Mouse (Mus musculus): ENCODE measurements at regions not wholly inside any gene's neighbourhood (a gene's known extent, or its start where the extent isn't known, plus 50 kb on each side); places are given as distances from the start of the nearest gene placed in this dataset.
A peak's percentile ranks its signal among the peaks of the same experiment; 100 is the strongest.

DNA sequence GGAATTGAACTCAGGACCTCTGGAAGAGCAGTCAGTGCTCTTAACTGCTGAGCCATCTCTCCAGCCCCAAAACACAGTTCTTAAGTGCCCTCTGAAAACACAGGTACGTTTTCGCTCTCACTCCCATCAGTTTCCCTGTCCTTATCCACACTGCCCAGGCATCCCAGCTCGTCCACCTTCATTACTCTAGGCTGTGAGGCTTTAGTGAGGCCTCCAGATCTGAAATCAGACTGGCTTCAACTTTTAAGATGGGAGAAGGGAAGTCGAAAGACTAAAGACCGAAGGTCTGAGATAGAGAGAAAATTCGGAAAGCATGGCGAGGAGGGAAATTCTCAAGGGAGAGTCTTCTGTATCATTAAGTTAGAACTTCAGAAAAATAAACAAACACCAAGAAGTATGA lies 54.8 kb upstream of the Tet2 start:
- Histone ChIP-seq H3K36me3 (replicated peaks; ENCODE audit: insufficient read depth, low read length) (no peaks in the 10 kb centered on the region), H3K4me2 (ENCODE audit: low read depth, low read length) (no peak overlapping the region), H3K9me3 (ENCODE audit: low read length) (no peaks in the 10 kb centered on the region), H3K4me1 (ENCODE audit: insufficient read depth) (no peaks in the 10 kb centered on the region), H3K27me3 (ENCODE audit: insufficient read depth, low read length) (no peaks in the 10 kb centered on the region), H3K27ac (ENCODE audit: low read depth) (no peak overlapping the region), H3K4me3 (ENCODE audit: low read depth, low read length) (no peak overlapping the region), H3K9ac (replicated peaks) (no peak overlapping the region)
- no peak for ATAC-seq
- no peak for DNase-seq
- TF ChIP-seq CTCF (IDR thresholded peaks at IDR 0.05; ENCODE audit: low read depth): no peak
- no peak for TF ChIP-seq EP300 (IDR thresholded peaks at IDR 0.05; ENCODE audit: low read depth)
- 86% methylated on average over 7 of the region's 7 CpGs for WGBS (ENCODE audit: insufficient replicate concordance)

DNA sequence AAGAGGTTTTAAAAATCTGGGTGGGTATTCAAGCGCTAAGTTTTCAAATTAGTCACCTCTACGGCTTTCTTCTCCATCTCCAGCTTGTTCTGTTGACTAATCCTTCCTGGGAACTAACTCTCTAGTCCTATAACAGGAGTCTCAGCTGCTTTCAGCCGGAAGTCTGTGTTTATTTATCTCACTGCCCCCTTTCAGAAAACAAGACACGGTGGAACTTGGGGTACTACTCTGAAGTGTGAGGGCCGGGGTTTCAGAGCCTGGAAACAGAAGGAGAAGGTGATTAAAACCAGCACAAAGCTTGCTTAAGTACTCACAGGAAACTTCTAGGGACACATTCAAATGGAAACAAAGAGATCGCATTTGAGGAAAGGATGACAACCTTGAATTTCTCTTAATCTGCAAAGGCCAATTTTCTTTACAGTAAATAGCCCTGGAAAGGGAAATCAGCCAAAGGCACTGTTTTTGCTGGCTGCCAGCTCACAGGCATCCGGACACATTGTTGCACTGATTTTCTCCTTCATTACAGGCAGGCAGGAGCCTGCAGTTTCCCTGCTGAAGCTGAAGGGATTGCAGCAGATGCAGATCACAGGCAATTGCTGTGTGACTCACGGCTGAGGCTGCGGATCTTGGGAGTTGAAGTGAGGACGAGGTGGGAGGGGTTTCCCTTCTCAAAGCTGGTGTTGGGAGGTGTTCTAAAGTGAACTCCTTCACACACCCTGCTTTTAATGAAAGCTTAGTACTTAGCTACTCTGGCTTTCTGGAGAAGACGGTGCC lies 55.7 kb upstream of the Tet2 start:
- Histone ChIP-seq H3K4me2 (ENCODE audit: low read depth, low read length) (no peak overlapping the region), H3K27ac (ENCODE audit: low read depth) (no peak overlapping the region), H3K9ac (replicated peaks) (no peak overlapping the region), H3K36me3 (replicated peaks; ENCODE audit: insufficient read depth, low read length) (no peaks in the 10 kb centered on the region), H3K4me1 (ENCODE audit: insufficient read depth) (no peaks in the 10 kb centered on the region), H3K9me3 (ENCODE audit: low read length) (no peaks in the 10 kb centered on the region), H3K4me3 (ENCODE audit: low read depth, low read length) (no peak overlapping the region), H3K27me3 (ENCODE audit: insufficient read depth, low read length) (no peaks in the 10 kb centered on the region)
- 37% methylated on average over 11 of the region's 11 CpGs for WGBS (ENCODE audit: insufficient replicate concordance)
- DNase-seq (peak; percentile 15), ATAC-seq (peak; percentile 60)
- no peak for TF ChIP-seq EP300 (IDR thresholded peaks at IDR 0.05; ENCODE audit: low read depth)
- no peak for TF ChIP-seq CTCF (IDR thresholded peaks at IDR 0.05; ENCODE audit: low read depth)

DNA sequence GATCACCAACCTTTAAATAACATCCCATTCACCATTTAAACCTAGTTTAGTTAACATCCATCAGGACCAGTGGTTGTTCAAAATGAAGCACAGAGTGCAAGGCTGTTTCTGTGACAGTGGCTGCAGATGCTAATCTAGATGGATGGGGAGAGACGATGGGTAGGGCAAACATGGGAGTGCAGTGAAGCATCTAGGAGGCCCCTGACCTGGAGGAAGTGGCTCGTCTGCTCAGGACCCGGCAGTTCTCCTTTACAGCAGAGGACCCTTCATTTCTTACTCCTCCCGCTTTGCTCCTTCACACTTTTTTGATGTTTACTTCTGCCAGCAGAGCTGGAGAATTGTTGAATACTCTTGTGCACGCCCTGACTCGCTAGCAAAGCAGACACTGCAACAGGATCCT lies 60.5 kb upstream of the Tet2 start:
- no peak overlapping the region for H3K4me3 ChIP-seq (ENCODE audit: low read depth, low read length)
- no peak for ATAC-seq
- no peak overlapping the region for H3K27ac ChIP-seq (ENCODE audit: low read depth)
- WGBS (ENCODE audit: insufficient replicate concordance): 63% methylated on average over 6 of the region's 6 CpGs
- H3K27me3 ChIP-seq (ENCODE audit: insufficient read depth, low read length): no peaks in the 10 kb centered on the region
- H3K9ac ChIP-seq (replicated peaks): no peak overlapping the region
- H3K36me3 ChIP-seq (replicated peaks; ENCODE audit: insufficient read depth, low read length): no peaks in the 10 kb centered on the region
- DNase-seq: no peak
- H3K4me1 ChIP-seq (ENCODE audit: insufficient read depth): no peaks in the 10 kb centered on the region
- no peak for TF ChIP-seq EP300 (IDR thresholded peaks at IDR 0.05; ENCODE audit: low read depth)
- TF ChIP-seq CTCF (IDR thresholded peaks at IDR 0.05; ENCODE audit: low read depth): no peak
- no peak overlapping the region for H3K4me2 ChIP-seq (ENCODE audit: low read depth, low read length)
- no peaks in the 10 kb centered on the region for H3K9me3 ChIP-seq (ENCODE audit: low read length)

DNA sequence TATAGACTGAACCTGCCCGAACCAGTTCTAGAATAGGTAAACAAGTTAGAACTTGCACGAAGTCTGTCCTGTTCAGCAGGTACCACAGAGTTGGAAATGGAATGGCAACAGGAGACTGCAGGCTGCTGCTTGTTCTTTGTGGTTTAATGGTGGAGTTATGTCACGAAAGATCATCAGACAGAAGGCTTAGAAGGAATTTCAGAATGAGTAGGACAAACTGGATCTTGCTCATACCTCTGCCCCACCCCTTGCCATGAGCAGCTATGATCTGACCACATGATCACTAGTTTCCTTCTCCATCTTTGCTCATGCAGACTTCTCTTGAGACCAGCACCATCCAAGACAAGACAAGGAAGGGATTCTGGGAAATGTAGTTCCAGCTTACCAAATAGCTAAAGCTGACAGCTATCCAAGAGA lies 63.9 kb upstream of the Tet2 start:
- TF ChIP-seq CTCF (IDR thresholded peaks at IDR 0.05; ENCODE audit: low read depth): no peak
- TF ChIP-seq EP300 (IDR thresholded peaks at IDR 0.05; ENCODE audit: low read depth): no peak
- no peak overlapping the region for H3K9ac ChIP-seq (replicated peaks)
- H3K36me3 ChIP-seq (replicated peaks; ENCODE audit: insufficient read depth, low read length): no peaks in the 10 kb centered on the region
- H3K4me2 ChIP-seq (ENCODE audit: low read depth, low read length): no peak overlapping the region
- no peaks in the 10 kb centered on the region for H3K4me1 ChIP-seq (ENCODE audit: insufficient read depth)
- H3K27ac ChIP-seq (ENCODE audit: low read depth): no peak overlapping the region
- no peaks in the 10 kb centered on the region for H3K27me3 ChIP-seq (ENCODE audit: insufficient read depth, low read length)
- DNase-seq (no peak), ATAC-seq (no peak)
- no peaks in the 10 kb centered on the region for H3K9me3 ChIP-seq (ENCODE audit: low read length)
- H3K4me3 ChIP-seq (ENCODE audit: low read depth, low read length): no peak overlapping the region
- WGBS (ENCODE audit: insufficient replicate concordance): 84% methylated on average over 3 of the region's 3 CpGs

DNA sequence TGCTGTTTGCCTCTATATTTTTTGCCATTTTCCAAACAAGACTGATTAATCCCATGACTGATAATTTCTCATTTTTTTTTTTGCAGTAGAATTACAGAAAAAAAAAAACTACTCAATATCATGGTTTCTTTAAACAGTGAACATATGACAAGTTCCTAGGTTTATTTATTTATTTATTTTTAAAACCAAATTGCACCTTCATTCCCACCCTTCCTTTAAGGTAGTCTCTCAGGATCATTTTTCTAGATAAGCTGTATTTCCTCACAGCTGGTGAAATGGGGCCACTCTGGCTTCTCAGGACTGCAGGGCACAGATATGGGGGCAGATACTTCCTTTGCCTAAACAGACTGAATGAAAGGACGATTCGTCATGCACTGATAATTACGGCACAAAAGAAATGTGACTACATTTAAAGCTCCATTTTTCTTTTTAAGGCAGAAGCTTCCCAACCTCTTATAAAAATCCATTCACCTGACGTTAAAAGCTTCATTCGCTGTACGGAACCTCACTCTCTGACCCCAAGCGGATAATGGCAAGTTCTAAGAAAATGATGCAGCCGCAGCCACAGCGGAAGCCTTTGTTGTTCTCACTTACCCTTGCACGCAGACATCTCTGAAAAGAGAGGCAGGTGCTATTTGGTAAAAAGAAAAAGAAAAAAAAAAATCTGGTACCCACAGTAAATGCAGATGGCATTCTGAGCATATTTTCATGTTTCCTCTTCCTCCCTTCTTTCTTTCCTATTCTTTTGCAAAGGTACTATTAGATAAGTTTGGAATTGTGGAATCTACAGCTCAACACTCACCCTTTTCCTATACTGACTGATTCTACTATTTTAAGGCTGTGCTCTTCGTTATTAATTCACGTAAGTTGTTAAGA lies 69.1 kb upstream of the Tet2 start:
- no peaks in the 10 kb centered on the region for H3K27me3 ChIP-seq (ENCODE audit: insufficient read depth, low read length)
- TF ChIP-seq CTCF (IDR thresholded peaks at IDR 0.05; ENCODE audit: low read depth) (no peak), EP300 (IDR thresholded peaks at IDR 0.05; ENCODE audit: low read depth) (peak; percentile 25; the same call in 1 of the 2 replicates)
- peak overlapping the region; percentile 10; the same call in 1 of the 2 replicates for H3K4me2 ChIP-seq (ENCODE audit: low read depth, low read length)
- no peaks in the 10 kb centered on the region for H3K4me1 ChIP-seq (ENCODE audit: insufficient read depth)
- H3K36me3 ChIP-seq (replicated peaks; ENCODE audit: insufficient read depth, low read length): no peaks in the 10 kb centered on the region
- no peak for ATAC-seq
- no peaks in the 10 kb centered on the region for H3K9me3 ChIP-seq (ENCODE audit: low read length)
- H3K4me3 ChIP-seq (ENCODE audit: low read depth, low read length): no peak overlapping the region
- no peak overlapping the region for H3K27ac ChIP-seq (ENCODE audit: low read depth)
- no peak for DNase-seq
- no peak overlapping the region for H3K9ac ChIP-seq (replicated peaks)
- WGBS (ENCODE audit: insufficient replicate concordance): 53% methylated on average over 12 of the region's 12 CpGs

DNA sequence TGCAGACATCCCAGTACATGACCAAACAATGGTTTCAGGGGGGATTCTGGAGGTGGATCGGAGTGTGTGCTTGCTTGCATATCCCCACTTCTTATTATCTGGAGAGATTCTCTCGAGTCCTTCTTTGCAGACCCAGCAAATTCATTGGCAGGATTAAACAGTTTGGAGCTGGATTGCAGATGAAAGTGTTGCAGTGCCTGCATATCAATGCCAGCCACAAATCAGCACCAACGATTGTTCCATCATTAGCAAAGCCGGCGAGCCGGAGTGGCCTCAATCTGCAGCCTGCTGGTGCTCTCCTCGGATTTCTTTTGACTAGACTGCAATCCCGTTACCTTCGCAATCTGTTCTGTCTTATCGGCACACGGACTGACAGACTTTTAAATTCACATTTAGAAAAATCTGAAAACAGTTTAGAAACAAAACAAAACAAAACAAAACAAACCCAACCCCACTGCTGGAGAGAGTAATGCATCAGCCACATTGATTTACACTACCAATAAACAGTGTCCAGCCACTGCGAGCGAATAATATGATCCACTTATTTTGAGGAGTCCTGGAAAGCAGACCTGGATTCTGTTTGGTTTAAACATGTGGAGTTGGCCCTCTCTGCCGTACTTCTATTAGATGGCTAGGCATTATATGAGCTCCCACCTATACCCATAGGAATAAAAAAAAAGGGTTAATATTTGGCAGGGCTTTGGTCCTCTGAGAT lies 69.9 kb upstream of the Tet2 start:
- Histone ChIP-seq H3K36me3 (replicated peaks; ENCODE audit: insufficient read depth, low read length) (no peaks in the 10 kb centered on the region), H3K27me3 (ENCODE audit: insufficient read depth, low read length) (no peaks in the 10 kb centered on the region), H3K9ac (replicated peaks) (no peak overlapping the region), H3K4me3 (ENCODE audit: low read depth, low read length) (no peak overlapping the region), H3K4me2 (ENCODE audit: low read depth, low read length) (no peak overlapping the region), H3K4me1 (ENCODE audit: insufficient read depth) (no peaks in the 10 kb centered on the region), H3K27ac (ENCODE audit: low read depth) (no peak overlapping the region), H3K9me3 (ENCODE audit: low read length) (no peaks in the 10 kb centered on the region)
- ATAC-seq: no peak
- no peak for TF ChIP-seq CTCF (IDR thresholded peaks at IDR 0.05; ENCODE audit: low read depth)
- TF ChIP-seq EP300 (IDR thresholded peaks at IDR 0.05; ENCODE audit: low read depth): no peak
- no peak for DNase-seq
- WGBS (ENCODE audit: insufficient replicate concordance): 71% methylated on average over 14 of the region's 14 CpGs

Measured in liver, postnatal 0 days (tissue).